Mouse (Mus musculus) ES-Bruce4 (cell line): Measurements from ENCODE around the gene Dpt. TPM values are rescaled to one million over a fixed set of nuclear protein-coding genes. Genes with fewer than 3 reads are reported as not detected.
"Not testable (repeated sequence)": the region's sequence is repeated elsewhere in the genome, so short reads cannot be mapped to it uniquely, and the experiment has no call there.

Source experiments
- H3K27ac ChIP-seq: 2 replicates; pipeline ENCODE4 v1.5.1; 2012; ENCODE audit warnings: low read length, inconsistent platforms; ENCODE audit not compliant: insufficient read depth
- H3K27me3 ChIP-seq: 2 replicates; pipeline ENCODE4 v1.6.1; 2012; ENCODE audit warnings: mild to moderate bottlenecking, low read length, inconsistent platforms; ENCODE audit not compliant: control insufficient read depth, poor library complexity, insufficient read depth, severe bottlenecking
- H3K36me3 ChIP-seq: 2 replicates; pipeline ENCODE4 v1.6.1; 2012; ENCODE audit warnings: inconsistent platforms, mild to moderate bottlenecking, low read length, moderate library complexity; ENCODE audit not compliant: control insufficient read depth, poor library complexity, insufficient read depth, severe bottlenecking
- H3K4me1 ChIP-seq: one replicate; pipeline ENCODE4 v1.8.1; 2011; ENCODE audit warnings: low read length; ENCODE audit not compliant: control insufficient read depth, insufficient read depth
- H3K4me3 ChIP-seq: 2 replicates; pipeline ENCODE4 v1.5.1; 2011; ENCODE audit warnings: low read depth, mild to moderate bottlenecking, low read length
- H3K9ac ChIP-seq: 2 replicates; pipeline ENCODE4 v1.6.1; 2012; ENCODE audit warnings: low read depth, mild to moderate bottlenecking, inconsistent platforms; ENCODE audit not compliant: poor library complexity, severe bottlenecking
- H3K9me3 ChIP-seq: replicated peaks from 2 replicates; pipeline ENCODE4 v1.6.1; 2012; ENCODE audit warnings: mild to moderate bottlenecking, low read length, inconsistent platforms; ENCODE audit not compliant: control insufficient read depth, poor library complexity, insufficient read depth, severe bottlenecking
- CTCF ChIP-seq: IDR thresholded peaks from one replicate; pipeline ENCODE4 v1.8.1; 2011; ENCODE audit warnings: low read depth, low read length
- EP300 ChIP-seq: IDR thresholded peaks from 2 replicates; pipeline ENCODE4 v1.6.1; 2011; ENCODE audit warnings: low read depth, low read length; ENCODE audit not compliant: insufficient read depth
- POLR2A ChIP-seq: IDR thresholded peaks from one replicate; pipeline ENCODE4 v1.8.1; 2011; ENCODE audit warnings: low read length; ENCODE audit not compliant: insufficient read depth
- polyA plus RNA-seq: library from polyadenylated mRNA; stranded (reverse); fragments of >200 nt; gene quantifications from 2 replicates; pipeline ENCODE4 v1.2.4, GENCODE M21; 2011; ENCODE audit warnings: low read depth; ENCODE audit not compliant: missing spikeins, insufficient read depth, insufficient read length

The Dpt gene
- polyA plus RNA-seq, 1 experiment: 0.34 TPM

- H3K9me3 ChIP-seq: 0 out of 2 replicates have a peak, but pooled peaks cover 4% of the 10 kb centered on the region
- H3K27ac ChIP-seq: no peak overlapping the region
- TF ChIP-seq CTCF (no peak), POLR2A (no peak), EP300 (no peak)
- H3K4me1 ChIP-seq: no peaks in the 10 kb centered on the region
- H3K9ac ChIP-seq: no peak overlapping the region
- H3K4me3 ChIP-seq: no peak overlapping the region
- H3K27me3 ChIP-seq: no peaks in the 10 kb centered on the region; the same call in 1 of the 2 replicates
- no peaks in the 10 kb centered on the region for H3K36me3 ChIP-seq
Measured at GRCm38 (mm10) chr1:164770611-164771010, 25.8 kb upstream of the Dpt start.

- H3K4me1 ChIP-seq: no peaks in the 10 kb centered on the region
- H3K4me3 ChIP-seq: no peak overlapping the region
- H3K36me3 ChIP-seq: no peaks in the 10 kb centered on the region
- no peaks in the 10 kb centered on the region for H3K27me3 ChIP-seq
- no peaks in the 10 kb centered on the region for H3K9me3 ChIP-seq
- no peak for TF ChIP-seq EP300
- TF ChIP-seq POLR2A: no peak
- TF ChIP-seq CTCF: no peak
- H3K27ac ChIP-seq: no peak overlapping the region
- no peak overlapping the region for H3K9ac ChIP-seq
Measured at GRCm38 (mm10) chr1:164780851-164781510, 15.5 kb upstream of the Dpt start.

- H3K27me3 ChIP-seq: no peaks in the 10 kb centered on the region
- H3K4me3 ChIP-seq: no peak overlapping the region
- H3K4me1 ChIP-seq: no peaks in the 10 kb centered on the region
- no peak overlapping the region for H3K27ac ChIP-seq
- TF ChIP-seq EP300 (no peak), POLR2A (no peak)
- H3K9me3 ChIP-seq: no peaks in the 10 kb centered on the region
- no peak overlapping the region for H3K9ac ChIP-seq
- no peaks in the 10 kb centered on the region for H3K36me3 ChIP-seq
Measured at GRCm38 (mm10) chr1:164786165-164786564, 10.3 kb upstream of the Dpt start.

- Histone ChIP-seq H3K4me1 (no peaks in the 10 kb centered on the region), H3K9me3 (no peaks in the 10 kb centered on the region)
- TF ChIP-seq EP300 (no peak), POLR2A (no peak), CTCF (no peak)
Measured at GRCm38 (mm10) chr1:164787771-164788170, 8.7 kb upstream of the Dpt start.

GRCm38 (mm10) chr1:164788292-164788691, 8.2 kb upstream of the Dpt start:
- Histone ChIP-seq H3K27ac (no peak overlapping the region), H3K4me3 (no peak overlapping the region), H3K9ac (no peak overlapping the region), H3K4me1 (no peaks in the 10 kb centered on the region), H3K27me3 (no peaks in the 10 kb centered on the region), H3K36me3 (no peaks in the 10 kb centered on the region), H3K9me3 (no peaks in the 10 kb centered on the region)
- TF ChIP-seq POLR2A (no peak), EP300 (no peak), CTCF (no peak)

More at GRCm38 (mm10) chr1:164787771-164788170, 8.7 kb upstream of the Dpt start:
- no peaks in the 10 kb centered on the region for H3K27me3 ChIP-seq
- H3K36me3 ChIP-seq: no peaks in the 10 kb centered on the region
- H3K9ac ChIP-seq: no peak overlapping the region
- no peak overlapping the region for H3K27ac ChIP-seq
- H3K4me3 ChIP-seq: no peak overlapping the region

DNA sequence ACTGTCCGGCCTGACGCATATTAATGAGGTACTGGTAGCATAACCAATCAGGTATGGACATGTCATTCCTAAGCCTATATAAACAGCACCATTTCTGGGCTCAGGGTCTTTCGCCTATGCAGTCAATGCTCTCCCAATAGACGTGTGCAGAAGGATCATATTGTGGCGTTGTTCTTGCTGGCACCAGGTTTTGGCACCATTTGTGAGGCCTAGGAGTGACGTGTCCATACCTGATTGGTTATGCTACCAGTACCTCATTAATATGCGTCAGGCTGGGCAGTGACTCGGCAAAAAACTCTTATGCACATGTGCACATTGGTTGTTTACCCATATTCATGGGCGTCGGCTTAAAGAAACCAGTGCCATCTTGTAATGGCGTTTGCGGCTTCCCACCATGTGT, 6.1 kb upstream of the Dpt start:
- H3K27me3 ChIP-seq, H3K9ac ChIP-seq, H3K9me3 ChIP-seq, H3K27ac ChIP-seq, H3K4me3 ChIP-seq, H3K4me1 ChIP-seq, H3K36me3 ChIP-seq: not testable (repeated sequence)
